Mouse (Mus musculus): Measurements from ENCODE around the gene Magel2.

Gene Magel2

DNA sequence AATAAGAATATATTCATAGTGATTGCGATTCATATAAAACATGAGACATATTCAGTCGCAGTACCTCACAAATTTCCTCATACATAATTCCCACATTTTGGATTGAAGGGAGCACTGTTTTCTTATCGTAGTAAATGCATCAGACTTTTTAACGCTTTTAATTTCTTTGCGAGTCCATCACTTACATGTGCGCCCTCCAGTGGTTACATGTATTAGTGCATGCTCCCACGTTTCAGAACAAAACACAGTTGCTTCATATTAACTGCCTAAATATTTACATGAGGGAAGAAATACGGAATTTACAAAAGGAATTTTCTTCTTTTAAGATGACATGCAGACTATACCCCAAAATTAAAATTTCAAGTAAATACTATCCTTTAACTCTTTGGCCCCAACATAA, 51.5 kb downstream of the Magel2 start:
- no peak for DNase-seq

All from cerebellum, adult 11 months (tissue).